Mouse (Mus musculus) small intestine, adult 2 months (tissue): Measurements from ENCODE around the gene Npm1.

Source experiments
- CTCF ChIP-seq: fragments of 200-500 bp; IDR thresholded peaks from 2 replicates; pipeline ENCODE4 v1.5.1; 2012; ENCODE audit warnings: low read depth, mild to moderate bottlenecking, control low read depth, inconsistent platforms, low read length, moderate library complexity, mixed read lengths; ENCODE audit not compliant: insufficient replicate concordance, insufficient read length; ENCODE audit errors: extremely low read depth
- POLR2A ChIP-seq: fragments of 200-500 bp; IDR thresholded peaks from 2 replicates; pipeline ENCODE4 v1.6.1; 2012; ENCODE audit warnings: low read depth, mild to moderate bottlenecking, control low read depth, inconsistent platforms, low read length, moderate library complexity

- TF ChIP-seq POLR2A (no peak), CTCF (no peak)
Measured at GRCm38 (mm10) chr11:33152997-33153396, 10.0 kb downstream of the Npm1 start.
